Mouse (Mus musculus) heart, postnatal 0 days (tissue): ENCODE measurements at regions not wholly inside any gene's neighbourhood (a gene's known extent, or its start where the extent isn't known, plus 50 kb on each side); places are given as distances from the start of the nearest gene placed in this dataset.

ENCODE experiments used
- CTCF ChIP-seq: IDR thresholded peaks from 2 replicates; pipeline ENCODE4 v1.5.1; 2016; ENCODE audit warnings: antibody characterized with exemption, control low read depth, low read depth
- EP300 ChIP-seq: IDR thresholded peaks from 2 replicates; pipeline ENCODE4 v1.6.1; 2016; ENCODE audit warnings: antibody characterized with exemption, low read depth

GRCm38 (mm10) chr14:114791831-114792224 lies 300.2 kb upstream of the Gpc5 start:
- TF ChIP-seq EP300 (no peak), CTCF (no peak)
